8 mouse cellular contexts compared by ENCODE assay signal in genomic region chr1:74763081-74763480, GRCm38 (mm10). TPM values are rescaled to one million over a fixed set of nuclear protein-coding genes. Genes with fewer than 3 reads are reported as not detected.
DNase-seq lines count a peak whose midpoint lies in the region; ATAC-seq and TF ChIP-seq lines count a peak whose summit lies in the region.

No protein-coding gene starts in this region.

- H3K9ac ChIP-seq in kidney, embryonic 14.5 days (ENCODE audit: low read depth, low read length): no peak overlapping the region
- H3K9ac ChIP-seq in MEL (ENCODE audit: control insufficient read depth, low read depth, low read length, poor library complexity, severe bottlenecking): no peak overlapping the region
- no peak overlapping the region for H3K9ac ChIP-seq in neural tube, embryonic 11.5 days (ENCODE audit: low read length)

- H3K4me3 ChIP-seq in kidney, embryonic 14.5 days (ENCODE audit: low read length): no peak overlapping the region
- no peak overlapping the region for H3K4me3 ChIP-seq in MEL (ENCODE audit: control insufficient read depth in 1 of 2, insufficient read depth in 1 of 2, low read depth in 2 of 2, low read length in 2 of 2)
- no peak overlapping the region for H3K4me3 ChIP-seq in neural tube, embryonic 11.5 days (ENCODE audit: low read depth, low read length)

- TF ChIP-seq POLR2A in MEL (IDR thresholded peaks at IDR 0.05; ENCODE audit: control insufficient read depth in 1 of 2, insufficient read depth in 1 of 2, low read depth in 1 of 2, low read length in 2 of 2, poor library complexity in 1 of 2): no peak

- TF ChIP-seq CTCF in MEL (IDR thresholded peaks at IDR 0.05 in 2 of 3, conservative IDR thresholded peaks at IDR 0.05 in 1 of 3; ENCODE audit: control insufficient read depth in 1 of 3, insufficient read depth in 1 of 3, low read depth in 2 of 3, low read length in 3 of 3, poor library complexity in 1 of 3, severe bottlenecking in 1 of 3): peak; percentile 71 to 87 (median 79)

- ATAC-seq in kidney, embryonic 14.5 days (ENCODE audit: low FRiP score, low TSS enrichment): no peak
- no peak for ATAC-seq in neural tube, embryonic 11.5 days (ENCODE audit: insufficient read depth, low FRiP score, low TSS enrichment)

- no peaks in the 10 kb centered on the region for H3K36me3 ChIP-seq in kidney, embryonic 14.5 days (ENCODE audit: control insufficient read depth, insufficient read depth, low read length)
- no peaks in the 10 kb centered on the region for H3K36me3 ChIP-seq in MEL (ENCODE audit: control insufficient read depth in 1 of 2, insufficient read depth in 2 of 2, low read length in 2 of 2)
- H3K36me3 ChIP-seq in neural tube, embryonic 11.5 days (ENCODE audit: control insufficient read depth, insufficient read depth, low read length): no peaks in the 10 kb centered on the region

- H3K79me2 ChIP-seq in MEL (ENCODE audit: control insufficient read depth, insufficient read depth, low read length, poor library complexity): no peaks in the 10 kb centered on the region

- peak; percentile 73 for TF ChIP-seq RAD21 in MEL (IDR thresholded peaks at IDR 0.05; ENCODE audit: low read depth, low read length)

- H3K27ac ChIP-seq in kidney, embryonic 14.5 days (ENCODE audit: low read depth, low read length): no peak overlapping the region
- H3K27ac ChIP-seq in MEL (ENCODE audit: control insufficient read depth, low read depth, low read length): no peak overlapping the region
- H3K27ac ChIP-seq in neural tube, embryonic 11.5 days (ENCODE audit: low read depth, low read length): no peak overlapping the region

- H3K4me1 ChIP-seq in kidney, embryonic 14.5 days (ENCODE audit: control insufficient read depth, insufficient read depth, low read length): no peaks in the 10 kb centered on the region
- 0 out of 4 replicates have a peak, but pooled peaks cover 0 to 4% of the 10 kb centered on the region in 2 experiments for H3K4me1 ChIP-seq in MEL (ENCODE audit: control insufficient read depth in 1 of 2, insufficient read depth in 2 of 2, low read length in 2 of 2)
- H3K4me1 ChIP-seq in neural tube, embryonic 11.5 days (ENCODE audit: control insufficient read depth, insufficient read depth, low read length): no peaks in the 10 kb centered on the region

- WGBS in kidney, embryonic 14.5 days: 4% methylated on average over 6 of the region's 6 CpGs
- WGBS in neural tube, embryonic 11.5 days: 6% methylated on average over 6 of the region's 6 CpGs

- DNase-seq in kidney, adult 11 months: peak; percentile 57
- peak; percentile 91 for DNase-seq in MEL (ENCODE audit: low read depth, low spot score)
- peak; percentile 92 for DNase-seq in brain, adult 2 months (ENCODE audit: low read depth, low spot score)
- peak; percentile 63 to 68 for DNase-seq in frontal cortex, postnatal 25 days (ENCODE audit: low spot score in 2 of 2)
- peak; percentile 81 to 83 for DNase-seq in left cerebral cortex, adult 18-20 months (ENCODE audit: low spot score in 2 of 2)
- DNase-seq in neural tube, embryonic 11.5 days (ENCODE audit: low spot score): peak; percentile 82
- DNase-seq in yolk sac, embryonic 10.5 days (ENCODE audit: low spot score): peak; percentile 38

- H3K9me3 ChIP-seq in kidney, embryonic 14.5 days (ENCODE audit: control insufficient read depth, low read length): no peaks in the 10 kb centered on the region
- no peaks in the 10 kb centered on the region for H3K9me3 ChIP-seq in MEL (replicated peaks; ENCODE audit: insufficient read depth, low read length)
- H3K9me3 ChIP-seq in neural tube, embryonic 11.5 days (ENCODE audit: control insufficient read depth, low read length): no peaks in the 10 kb centered on the region

- no peak for TF ChIP-seq EP300 in MEL (IDR thresholded peaks at IDR 0.05; ENCODE audit: low read depth in 1 of 2, low read length in 2 of 2)

- H3K4me2 ChIP-seq in kidney, embryonic 14.5 days (replicated peaks; ENCODE audit: low read depth, low read length): no peak overlapping the region
- H3K4me2 ChIP-seq in neural tube, embryonic 11.5 days (ENCODE audit: low read depth): no peak overlapping the region

- H3K27me3 ChIP-seq in kidney, embryonic 14.5 days (ENCODE audit: control insufficient read depth, insufficient read depth, low read length): peaks cover 10% of the 10 kb centered on the region
- peaks cover 0 to 7% of the 10 kb centered on the region in 2 experiments; a peak in 2 of 4 replicates for H3K27me3 ChIP-seq in MEL (ENCODE audit: control insufficient read depth in 1 of 2, insufficient read depth in 2 of 2, low read length in 2 of 2)
- peaks cover 3% of the 10 kb centered on the region; the same call in 1 of the 2 replicates for H3K27me3 ChIP-seq in neural tube, embryonic 11.5 days (ENCODE audit: control insufficient read depth, insufficient read depth, low read length)

TF ChIP-seq in MEL, 35 proteins besides CTCF, POLR2A, EP300 and RAD21:
- TF ChIP-seq USF2 (IDR thresholded peaks at IDR 0.05; ENCODE audit: borderline replicate concordance in 1 of 2, insufficient read depth in 1 of 2, low read depth in 1 of 2, low read length in 2 of 2) (no peak), SIN3A (IDR thresholded peaks at IDR 0.05; ENCODE audit: low read length) (peak; percentile 23; the same call in 1 of the 2 replicates), ZC3H11A (IDR thresholded peaks at IDR 0.05; ENCODE audit: low read depth, low read length) (peak; percentile 35), ZKSCAN1 (IDR thresholded peaks at IDR 0.05; ENCODE audit: low read depth, low read length) (peak; percentile 62; the same call in 1 of the 2 replicates), MXI1 (IDR thresholded peaks at IDR 0.05; ENCODE audit: low read depth, low read length) (no peak), ZNF384 (IDR thresholded peaks at IDR 0.05; ENCODE audit: low read depth, low read length) (peak; percentile 99), MYC (IDR thresholded peaks at IDR 0.05; ENCODE audit: low read depth, low read length) (0 out of 2 replicates have a peak, but pooled peaks have one; percentile 28), NELFE (IDR thresholded peaks at IDR 0.05; ENCODE audit: low read depth, low read length) (no peak), HCFC1 (IDR thresholded peaks at IDR 0.05; ENCODE audit: low read depth, low read length) (no peak), SMC3 (IDR thresholded peaks at IDR 0.05; ENCODE audit: low read depth, low read length) (peak; percentile 71), ETS1 (IDR thresholded peaks at IDR 0.05; ENCODE audit: low read depth, low read length) (no peak)

RNA-seq across cellular contexts. Expression of gene Wnt6, which starts 8.6 kb away (rescaled TPM):
- polyA plus RNA-seq in kidney, embryonic 14.5 days (2014; fragmentation: Nextera tagmentation; extraction: Ambion mirVana): 3.1 and 3.4 TPM in 2 replicates
- total RNA-seq in MEL (2012; rRNA removed): 0.20 TPM in 1 of 2 replicates, not detected in the other
- not detected for polyA plus RNA-seq in MEL (2012; ENCODE audit: insufficient read depth in 1 of 2, insufficient read length in 2 of 2, low read depth in 1 of 2, low replicate concordance in 2 of 2, missing spikeins in 1 of 2)
- 1 to 10 TPM; 3.3 to 4.5 TPM for total RNA-seq in left cerebral cortex, adult 18-20 months (2021)
- polyA plus RNA-seq in neural tube, embryonic 11.5 days (2014; fragmentation: Nextera tagmentation; extraction: Ambion mirVana): 14.5 and 14.6 TPM in 2 replicates

RNA-seq across cellular contexts. Expression of gene Prkag3, which starts 14.1 kb away (rescaled TPM):
- polyA plus RNA-seq in kidney, embryonic 14.5 days (2014; fragmentation: Nextera tagmentation; extraction: Ambion mirVana): 0.13 and 0.15 TPM in 2 replicates
- not detected in 2 replicates for total RNA-seq in MEL (2012; rRNA removed)
- under 1 TPM in 1 of 2 experiments, not detected in 1; 0.03 TPM for polyA plus RNA-seq in MEL (2012; ENCODE audit: insufficient read depth in 1 of 2, insufficient read length in 2 of 2, low read depth in 1 of 2, low replicate concordance in 2 of 2, missing spikeins in 1 of 2)
- total RNA-seq in left cerebral cortex, adult 18-20 months (2021): under 1 TPM; 0.12 to 0.51 TPM
- 0.16 TPM in 1 of 2 replicates, not detected in the other for polyA plus RNA-seq in neural tube, embryonic 11.5 days (2014; fragmentation: Nextera tagmentation; extraction: Ambion mirVana)

RNA-seq across cellular contexts. Expression of gene Wnt10a, which starts 28.2 kb away (rescaled TPM):
- 0.70 and 0.91 TPM in 2 replicates for polyA plus RNA-seq in kidney, embryonic 14.5 days (2014; fragmentation: Nextera tagmentation; extraction: Ambion mirVana)
- not detected in 2 replicates for total RNA-seq in MEL (2012; rRNA removed)
- polyA plus RNA-seq in MEL (2012; ENCODE audit: insufficient read depth in 1 of 2, insufficient read length in 2 of 2, low read depth in 1 of 2, low replicate concordance in 2 of 2, missing spikeins in 1 of 2): not detected
- 10 to 100 TPM; 15.8 to 15.9 TPM for total RNA-seq in left cerebral cortex, adult 18-20 months (2021)
- 1.7 and 2.4 TPM in 2 replicates for polyA plus RNA-seq in neural tube, embryonic 11.5 days (2014; fragmentation: Nextera tagmentation; extraction: Ambion mirVana)

RNA-seq across cellular contexts. Expression of gene Cyp27a1, which starts 49.7 kb away (rescaled TPM):
- 6.3 and 8.1 TPM in 2 replicates for polyA plus RNA-seq in kidney, embryonic 14.5 days (2014; fragmentation: Nextera tagmentation; extraction: Ambion mirVana)
- total RNA-seq in MEL (2012; rRNA removed): not detected in 2 replicates
- not detected for polyA plus RNA-seq in MEL (2012; ENCODE audit: insufficient read depth in 1 of 2, insufficient read length in 2 of 2, low read depth in 1 of 2, low replicate concordance in 2 of 2, missing spikeins in 1 of 2)
- total RNA-seq in left cerebral cortex, adult 18-20 months (2021): 1 to 10 TPM; 4.2 to 4.8 TPM
- polyA plus RNA-seq in neural tube, embryonic 11.5 days (2014; fragmentation: Nextera tagmentation; extraction: Ambion mirVana): 4.6 and 6.2 TPM in 2 replicates

Comparison
In these comparisons a context has a peak if more than half of its experiments do, and no peak if none do; other contexts are left out.
1. DNase-seq: peak in every context shown above with its lines; median percentile 92 in brain, adult 2 months; 91 in MEL; 82 in left cerebral cortex, adult 18-20 months; 82 in neural tube, embryonic 11.5 days; 66 in frontal cortex, postnatal 25 days; 57 in kidney, adult 11 months; 38 in yolk sac, embryonic 10.5 days.